Mouse (Mus musculus) ovary, postnatal 36 days (tissue): ENCODE results near the gene Tas1r2.
A peak's percentile ranks its signal among the peaks of the same experiment; 100 is the strongest.

Experiments
- DNase-seq: peaks from one replicate; pipeline ENCODE4 v3.0.0; 2022; ENCODE audit warnings: low spot score, mixed read lengths

Gene Tas1r2

GRCm38 (mm10) chr4:139653238-139653637 lies at the start of gene Tas1r2:
Tas1r2 (plus strand) TSS chr4:139653538.
- DNase-seq = no peak

- no peak for DNase-seq
These were observed 48.1 kb upstream of the Tas1r2 start for GRCm38 (mm10) chr4:139605216-139605615.

- DNase-seq = no peak
These were observed 46.6 kb upstream of the Tas1r2 start for GRCm38 (mm10) chr4:139606732-139607131.

GRCm38 (mm10) chr4:139608975-139609374 lies 44.4 kb upstream of the Tas1r2 start:
- no peak for DNase-seq

- no peak for DNase-seq
These were observed 42.4 kb upstream of the Tas1r2 start for GRCm38 (mm10) chr4:139610954-139611353.

GRCm38 (mm10) chr4:139611542-139611953 lies 41.8 kb upstream of the Tas1r2 start:
- DNase-seq = peak; percentile 75

- DNase-seq = no peak
These were observed 38.6 kb upstream of the Tas1r2 start for GRCm38 (mm10) chr4:139614524-139615260.

- no peak for DNase-seq
These were observed 36.9 kb upstream of the Tas1r2 start for GRCm38 (mm10) chr4:139616276-139617000.

- no peak for DNase-seq
These were observed 36.4 kb upstream of the Tas1r2 start for GRCm38 (mm10) chr4:139617001-139617364.

GRCm38 (mm10) chr4:139619765-139620164 lies 33.6 kb upstream of the Tas1r2 start:
- no peak for DNase-seq

- DNase-seq = peak; percentile 80
These were observed 30.7 kb upstream of the Tas1r2 start, which contains the start of gene Aldh4a1 for GRCm38 (mm10) chr4:139622373-139623282. Aldh4a1 (plus strand) TSS chr4:139622866.

- no peak for DNase-seq
These were observed 29.8 kb upstream of the Tas1r2 start for GRCm38 (mm10) chr4:139623434-139624115.

GRCm38 (mm10) chr4:139624116-139624489 lies 29.2 kb upstream of the Tas1r2 start:
- no peak for DNase-seq

- DNase-seq = no peak
These were observed 28.6 kb upstream of the Tas1r2 start for GRCm38 (mm10) chr4:139624706-139625105.

GRCm38 (mm10) chr4:139627361-139627760 lies 26.0 kb upstream of the Tas1r2 start:
- no peak for DNase-seq

- no peak for DNase-seq
These were observed 23.2 kb upstream of the Tas1r2 start for GRCm38 (mm10) chr4:139630171-139630570.

- DNase-seq = no peak
These were observed 22.2 kb upstream of the Tas1r2 start for GRCm38 (mm10) chr4:139631141-139631540.

GRCm38 (mm10) chr4:139631569-139632253 lies 21.6 kb upstream of the Tas1r2 start:
- no peak for DNase-seq

GRCm38 (mm10) chr4:139632254-139632580 lies 21.1 kb upstream of the Tas1r2 start:
- DNase-seq = no peak

GRCm38 (mm10) chr4:139636373-139636772 lies 17.0 kb upstream of the Tas1r2 start:
- DNase-seq = peak; percentile 61

- DNase-seq = no peak
These were observed 15.5 kb upstream of the Tas1r2 start for GRCm38 (mm10) chr4:139637847-139638246.
